Mouse (Mus musculus): Measurements from ENCODE around the gene Gm49394.

GRCm38 (mm10) chr7:142657821-142658614 is 11.7 kb downstream of the Gm49394 start:
- no peak for TF ChIP-seq CTCF (IDR thresholded peaks at IDR 0.05; ENCODE audit: low read depth, low read length)
- TF ChIP-seq POLR2A (IDR thresholded peaks at IDR 0.05; ENCODE audit: extremely low read depth, insufficient read depth, low read length) = no peak
